Comparison of ENCODE assay signal across 9 mouse cellular contexts in the genomic region with DNA sequence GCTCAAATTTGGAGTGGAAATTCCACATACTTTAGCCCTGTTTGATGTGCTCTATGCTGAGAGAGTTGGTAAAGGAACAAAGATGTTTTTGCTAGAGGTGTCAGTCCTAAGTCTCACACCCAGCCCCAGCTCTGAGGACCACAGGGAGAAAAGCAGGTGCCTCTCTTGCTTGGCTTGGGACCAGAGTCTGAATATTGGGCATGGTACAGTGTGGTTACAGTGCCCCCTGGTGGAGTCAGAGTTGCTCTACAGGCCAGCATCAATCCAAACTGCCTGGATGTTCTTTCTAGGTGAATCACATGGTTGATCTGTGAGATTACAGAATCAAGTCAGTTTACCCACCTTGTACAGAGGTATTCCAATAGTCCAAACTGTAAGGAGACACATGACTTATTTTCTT. TPM values are rescaled to one million over a fixed set of nuclear protein-coding genes. Genes with fewer than 3 reads are reported as not detected.
DNase-seq lines count a peak whose midpoint lies in the region; ATAC-seq lines count a peak whose summit lies in the region.
"Had no signal": no experiment of that assay in that cellular context is flagged by ENCODE, and none has a peak within 500 bp of the region (broad histone marks: within the 10 kb centered on the region; RNA-seq: fewer than 3 reads in every experiment).

No protein-coding gene starts in this region.

- no peaks in the 10 kb centered on the region for H3K27me3 ChIP-seq in kidney, embryonic 14.5 days (ENCODE audit: control insufficient read depth, insufficient read depth, low read length)
- no peaks in the 10 kb centered on the region for H3K27me3 ChIP-seq in midbrain, embryonic 16.5 days (ENCODE audit: control insufficient read depth, insufficient read depth, low read depth, low read length)
- H3K27me3 ChIP-seq: stomach, embryonic 15.5 days had no signal

- H3K4me2 ChIP-seq in kidney, embryonic 14.5 days (replicated peaks; ENCODE audit: low read depth, low read length), result no peak overlapping the region
- H3K4me2 ChIP-seq in midbrain, embryonic 16.5 days (ENCODE audit: low read length), result no peak overlapping the region
- H3K4me2 ChIP-seq: stomach, embryonic 15.5 days had no signal

- intact Hi-C loops in left cerebral cortex, postnatal 36 days (cut with DNase I), result loop anchor here (5.0 to 10.0 kb wide), 3 partner anchors 35 to 310 kb away; no protein-coding TSS in a partner anchor

- no peaks in the 10 kb centered on the region for H3K4me1 ChIP-seq in kidney, embryonic 14.5 days (ENCODE audit: control insufficient read depth, insufficient read depth, low read length)
- H3K4me1 ChIP-seq in midbrain, embryonic 16.5 days (ENCODE audit: control insufficient read depth, insufficient read depth, low read length), result no peaks in the 10 kb centered on the region
- H3K4me1 ChIP-seq: stomach, embryonic 15.5 days had no signal

- H3K4me3 ChIP-seq in kidney, embryonic 14.5 days (ENCODE audit: low read length), result no peak overlapping the region
- no peak overlapping the region for H3K4me3 ChIP-seq in midbrain, embryonic 16.5 days (ENCODE audit: low read depth, low read length)
- H3K4me3 ChIP-seq: stomach, embryonic 15.5 days had no signal

- no peak overlapping the region for H3K9ac ChIP-seq in kidney, embryonic 14.5 days (ENCODE audit: low read depth, low read length)
- no peak overlapping the region for H3K9ac ChIP-seq in midbrain, embryonic 16.5 days (ENCODE audit: low read depth, low read length)
- H3K9ac ChIP-seq: stomach, embryonic 15.5 days had no signal

- ATAC-seq in kidney, embryonic 14.5 days (ENCODE audit: low FRiP score, low TSS enrichment), result no peak; the same call in 1 of the 2 replicates
- peak; percentile 92 for ATAC-seq in inflammation-experienced regulatory T-cells, adult 6 months
- ATAC-seq in midbrain, embryonic 16.5 days, result peak; percentile 25; the same call in 1 of the 2 replicates

- H3K36me3 ChIP-seq in kidney, embryonic 14.5 days (ENCODE audit: control insufficient read depth, insufficient read depth, low read length), result peaks cover 3% of the 10 kb centered on the region; the same call in 1 of the 2 replicates
- H3K36me3 ChIP-seq in midbrain, embryonic 16.5 days (ENCODE audit: control insufficient read depth, insufficient read depth, low read length), result peaks cover 5% of the 10 kb centered on the region

- DNase-seq in kidney, adult 11 months, result peak; percentile 56
- peak; percentile 80 for DNase-seq in cerebellum, adult 9-11 months
- peak; percentile 37 to 68 for DNase-seq in frontal cortex, postnatal 10 days (ENCODE audit: low spot score in 2 of 2)
- peak; percentile 63 to 78 for DNase-seq in left cerebral cortex, postnatal 36 days (ENCODE audit: low spot score in 2 of 2)
- peak; percentile 67 to 79 for DNase-seq in spleen, postnatal 36 days (ENCODE audit: low spot score in 2 of 2)

- no peaks in the 10 kb centered on the region for H3K9me3 ChIP-seq in kidney, embryonic 14.5 days (ENCODE audit: control insufficient read depth, low read length)
- no peaks in the 10 kb centered on the region for H3K9me3 ChIP-seq in midbrain, embryonic 16.5 days (replicated peaks; ENCODE audit: control insufficient read depth, low read length, poor library complexity, severe bottlenecking)
- H3K9me3 ChIP-seq: stomach, embryonic 15.5 days had no signal

- no peak overlapping the region for H3K27ac ChIP-seq in kidney, embryonic 14.5 days (ENCODE audit: low read depth, low read length)
- H3K27ac ChIP-seq in midbrain, embryonic 16.5 days (ENCODE audit: low read length), result no peak overlapping the region
- H3K27ac ChIP-seq: stomach, embryonic 15.5 days had no signal

RNA-seq across cellular contexts. Expression of a gene that starts 10.8 kb away (rescaled TPM):
- polyA plus RNA-seq in kidney, embryonic 14.5 days (2014; fragmentation: Nextera tagmentation; extraction: Ambion mirVana), result 13.4 and 19.8 TPM in 2 replicates
- polyA plus RNA-seq in inflammation-experienced regulatory T-cells, adult 6 months (2017; shearing (Covaris generic)), result 10 to 100 TPM in 2 of 3 experiments, 1 to 10 TPM in 1; 9.3 to 15.6 (median 12.3) TPM
- 10 to 100 TPM; 14.0 to 16.3 TPM for total RNA-seq in left cerebral cortex, postnatal 36 days (2021)
- 20.3 and 21.5 TPM in 2 replicates for polyA plus RNA-seq in midbrain, embryonic 16.5 days (2015; fragmentation: Nextera tagmentation; extraction: Ambion mirVana)

RNA-seq across cellular contexts. Expression of a gene that starts 16.7 kb away (rescaled TPM):
- 0.22 TPM in 1 of 2 replicates, not detected in the other for polyA plus RNA-seq in kidney, embryonic 14.5 days (2014; fragmentation: Nextera tagmentation; extraction: Ambion mirVana)
- not detected for polyA plus RNA-seq in inflammation-experienced regulatory T-cells, adult 6 months (2017; shearing (Covaris generic))
- total RNA-seq in left cerebral cortex, postnatal 36 days (2021), result under 1 TPM; 0.30 to 0.36 TPM
- 0.25 TPM in 1 of 2 replicates, not detected in the other for polyA plus RNA-seq in midbrain, embryonic 16.5 days (2015; fragmentation: Nextera tagmentation; extraction: Ambion mirVana)
- polyA plus RNA-seq: stomach, embryonic 15.5 days had no signal

RNA-seq across cellular contexts. Expression of a gene that starts 31.3 kb away (rescaled TPM):
- 18.3 and 19.9 TPM in 2 replicates for polyA plus RNA-seq in kidney, embryonic 14.5 days (2014; fragmentation: Nextera tagmentation; extraction: Ambion mirVana)
- polyA plus RNA-seq in inflammation-experienced regulatory T-cells, adult 6 months (2017; shearing (Covaris generic)), result 10 to 100 TPM; 29.0 to 36.7 (median 32.2) TPM
- total RNA-seq in left cerebral cortex, postnatal 36 days (2021), result 10 to 100 TPM; 16.4 to 19.3 TPM
- polyA plus RNA-seq in midbrain, embryonic 16.5 days (2015; fragmentation: Nextera tagmentation; extraction: Ambion mirVana), result 29.4 and 29.8 TPM in 2 replicates

RNA-seq across cellular contexts. Expression of a gene that starts 36.2 kb away (rescaled TPM):
- polyA plus RNA-seq in kidney, embryonic 14.5 days (2014; fragmentation: Nextera tagmentation; extraction: Ambion mirVana), result 8.9 and 10.3 TPM in 2 replicates
- polyA plus RNA-seq in inflammation-experienced regulatory T-cells, adult 6 months (2017; shearing (Covaris generic)), result 10 to 100 TPM; 35.1 to 41.7 (median 37.1) TPM
- 10 to 100 TPM; 10.7 to 13.3 TPM for total RNA-seq in left cerebral cortex, postnatal 36 days (2021)
- 2.1 and 3.2 TPM in 2 replicates for polyA plus RNA-seq in midbrain, embryonic 16.5 days (2015; fragmentation: Nextera tagmentation; extraction: Ambion mirVana)

RNA-seq across cellular contexts. Expression of a gene that starts 43.3 kb away (rescaled TPM):
- not detected in 2 replicates for polyA plus RNA-seq in kidney, embryonic 14.5 days (2014; fragmentation: Nextera tagmentation; extraction: Ambion mirVana)
- polyA plus RNA-seq in inflammation-experienced regulatory T-cells, adult 6 months (2017; shearing (Covaris generic)), result not detected
- total RNA-seq in left cerebral cortex, postnatal 36 days (2021), result not detected
- not detected in 2 replicates for polyA plus RNA-seq in midbrain, embryonic 16.5 days (2015; fragmentation: Nextera tagmentation; extraction: Ambion mirVana)
- polyA plus RNA-seq: stomach, embryonic 15.5 days had no signal
